Mouse (Mus musculus): ENCODE measurements around the gene Zscan10.

Gene Zscan10

DNA sequence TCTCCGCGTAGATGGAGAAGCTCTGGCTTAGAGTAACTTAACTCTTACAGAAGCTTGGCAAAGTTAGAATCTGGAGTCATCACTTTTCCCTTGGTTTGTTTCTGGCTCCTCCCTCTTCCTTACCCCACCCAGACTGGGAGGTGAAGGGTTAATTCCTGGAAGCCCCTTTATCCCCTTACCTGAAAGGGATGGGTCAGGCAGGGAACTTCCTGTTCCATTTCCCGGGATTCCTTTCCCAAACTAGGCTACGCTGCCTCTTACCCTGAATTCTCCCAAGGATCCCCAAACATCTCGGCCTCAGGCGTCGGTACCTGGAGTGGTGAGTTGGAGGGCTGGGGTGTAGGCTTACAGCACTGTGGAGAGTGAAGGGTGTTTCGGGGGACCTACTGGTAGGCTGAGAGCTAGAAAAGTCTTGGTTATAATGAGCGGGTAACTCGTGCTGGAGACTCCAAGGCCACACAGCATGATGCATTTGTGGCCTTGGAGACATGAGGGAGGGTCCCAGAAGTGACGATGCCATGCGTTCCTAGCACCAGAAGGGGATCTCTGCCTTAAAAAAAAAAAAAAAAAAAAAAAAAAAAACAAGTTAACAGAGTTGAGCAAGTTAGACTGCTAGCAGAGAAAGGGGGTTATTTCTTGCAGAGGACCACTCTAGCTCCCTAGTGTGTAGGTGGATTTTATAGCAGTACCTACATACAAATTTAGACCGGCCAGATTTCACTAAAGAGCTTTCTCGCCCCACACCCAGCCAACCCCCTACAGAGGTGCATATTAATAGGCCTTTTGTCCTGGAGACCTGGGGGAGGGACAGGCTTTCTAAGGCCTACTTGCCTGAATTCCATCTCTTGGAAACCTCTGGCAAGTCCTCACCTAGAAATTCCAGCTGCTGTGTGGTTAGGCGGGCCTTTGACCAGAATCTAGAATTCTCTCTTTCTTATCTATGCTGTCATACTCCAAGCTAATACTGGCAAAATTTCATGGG lies at the start of gene Zscan10:
Gene Zscan10 (plus strand): TSS at position 216 of the 982 bp plus-strand sequence.
- no peak for DNase-seq (ENCODE audit: low spot score)

DNA sequence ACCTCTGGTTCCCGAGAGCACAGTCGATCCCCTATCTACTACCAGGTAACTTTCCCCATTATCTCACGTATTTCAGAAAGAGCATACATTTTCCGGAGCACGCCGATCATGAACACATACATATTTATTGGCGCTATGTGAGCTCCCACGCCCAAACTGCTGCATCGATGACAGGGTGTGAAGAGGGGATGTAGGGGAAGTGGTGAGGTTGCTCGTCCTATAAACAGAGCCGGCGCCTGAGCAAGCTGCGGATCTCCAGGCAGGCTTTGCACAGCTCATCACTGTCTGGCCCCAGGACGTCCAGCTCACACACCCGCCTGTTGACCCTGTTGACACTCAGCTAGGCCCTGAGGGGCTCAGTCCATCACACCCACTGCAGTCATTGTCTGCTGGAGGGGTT lies 49.8 kb upstream of the Zscan10 start:
- no peak for DNase-seq (ENCODE audit: low spot score)

DNA sequence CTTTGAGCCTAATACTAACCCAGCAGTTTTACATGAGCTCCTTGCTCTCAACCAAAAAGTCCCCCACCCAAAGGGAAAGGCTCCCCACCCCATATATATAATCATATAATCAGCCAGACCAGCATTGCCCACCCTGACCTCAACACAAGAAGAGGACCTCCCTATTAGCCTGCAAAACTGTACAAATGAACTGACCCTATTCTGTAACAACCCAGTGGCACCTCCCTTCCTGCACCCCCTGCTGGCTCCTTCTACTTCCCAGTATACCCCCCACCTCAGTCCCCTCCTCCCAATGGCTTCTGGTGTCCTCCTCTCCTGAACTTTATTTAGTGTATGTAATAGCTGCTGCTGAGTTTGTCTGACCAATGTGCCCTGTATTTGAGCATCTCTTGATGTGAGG lies 49.2 kb upstream of the Zscan10 start:
- no peak for DNase-seq (ENCODE audit: low spot score)

DNA sequence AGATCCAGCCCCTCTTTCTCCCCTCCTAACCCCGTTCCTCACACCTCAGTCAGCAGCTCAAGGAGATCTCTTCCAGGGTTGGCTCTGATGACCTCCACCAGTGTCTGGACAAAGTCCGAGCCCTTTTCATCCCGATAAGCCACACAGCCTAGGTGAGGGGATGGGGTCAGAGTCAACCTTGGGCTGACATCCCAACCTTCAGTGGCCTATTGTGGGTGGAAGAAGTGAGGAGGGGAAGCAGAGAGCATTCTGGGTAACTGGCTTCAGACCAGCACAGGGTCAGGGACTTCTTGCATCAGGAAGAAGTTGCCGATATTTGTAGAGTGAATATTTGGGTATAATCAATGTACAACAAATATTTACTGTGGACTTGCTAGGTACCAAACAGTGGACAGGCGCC lies 48.7 kb upstream of the Zscan10 start:
- no peak for DNase-seq (ENCODE audit: low spot score)

DNA sequence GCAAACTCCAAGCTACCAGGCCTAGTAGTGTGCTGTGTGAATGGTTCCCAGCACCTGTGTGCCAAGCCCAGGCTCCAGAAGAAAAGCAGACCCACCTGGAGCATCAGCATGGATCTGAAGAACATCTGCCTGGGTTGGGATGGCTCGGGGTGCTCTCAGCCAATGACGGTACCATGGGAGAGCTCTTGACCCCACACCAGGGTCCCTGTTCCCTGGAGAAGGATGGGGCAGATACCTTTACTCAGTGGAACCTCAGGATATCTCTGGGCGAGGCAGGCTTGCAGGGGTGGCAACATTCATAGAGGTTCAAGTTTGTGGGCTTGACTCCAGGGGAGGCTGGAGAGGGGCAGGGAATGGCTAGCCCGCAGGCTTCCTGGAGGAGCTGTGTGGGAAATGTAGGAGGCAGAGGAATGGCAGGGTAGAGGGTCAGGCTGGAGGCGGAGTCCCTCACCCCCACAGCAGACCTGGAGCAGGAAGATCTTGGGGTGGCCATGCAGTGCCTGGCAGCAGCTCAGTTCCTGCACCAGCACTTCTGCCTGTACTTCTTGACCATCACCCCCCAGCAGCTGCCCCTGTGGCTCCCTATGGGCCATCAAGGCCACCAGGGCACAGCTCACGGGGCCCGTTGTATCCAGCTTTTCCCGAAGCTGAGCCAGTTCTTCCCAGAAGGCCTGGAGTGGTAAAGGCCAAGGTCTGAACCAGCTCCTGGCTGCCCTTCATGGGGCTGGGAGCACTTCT lies 47.6 kb upstream of the Zscan10 start:
- no peak for DNase-seq (ENCODE audit: low spot score)

DNA sequence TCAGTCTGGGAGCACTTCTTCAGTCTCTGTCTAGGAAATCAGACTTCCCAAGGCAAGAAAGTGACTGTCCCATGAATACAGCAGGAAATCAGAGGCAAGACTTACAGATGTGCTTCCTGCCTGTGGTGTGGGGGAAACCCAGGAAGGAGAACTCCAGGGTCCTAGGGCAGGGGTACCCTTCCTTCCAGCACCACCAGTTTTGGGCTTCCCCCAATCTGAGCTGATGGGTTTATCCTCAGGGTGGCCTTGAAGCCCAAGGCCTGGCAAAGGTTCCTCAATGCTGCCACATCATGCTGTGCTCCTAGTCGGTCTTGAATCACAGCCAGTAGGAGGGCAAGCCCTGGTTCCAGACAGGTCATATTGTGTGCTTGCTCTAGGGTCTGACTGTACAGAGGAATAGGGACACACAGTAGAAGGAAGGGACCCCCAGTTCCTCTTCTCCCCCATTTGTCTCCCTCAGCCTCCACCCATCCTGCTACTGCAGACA lies 47.0 kb upstream of the Zscan10 start:
- DNase-seq (ENCODE audit: low spot score), result no peak

DNA sequence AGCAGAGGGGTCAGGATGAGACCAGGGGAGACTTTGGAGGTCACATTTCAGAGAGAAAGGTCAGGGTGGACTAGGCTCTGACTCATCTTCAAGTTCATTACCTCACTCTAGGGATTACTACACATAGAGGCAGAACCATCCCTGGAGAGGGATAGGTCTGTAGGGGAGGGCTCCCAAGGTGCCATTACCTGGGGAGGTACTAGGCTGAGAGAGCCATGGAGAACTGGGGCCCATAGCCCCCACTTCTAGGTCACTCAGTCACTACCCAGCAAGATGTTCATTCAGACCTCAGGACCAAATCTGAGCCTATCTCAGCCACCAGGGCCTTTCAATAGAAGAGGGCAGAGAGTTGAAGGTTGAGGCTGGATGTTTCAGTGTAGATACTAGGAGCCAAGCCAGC lies 46.3 kb upstream of the Zscan10 start:
- no peak for DNase-seq (ENCODE audit: low spot score)

DNA sequence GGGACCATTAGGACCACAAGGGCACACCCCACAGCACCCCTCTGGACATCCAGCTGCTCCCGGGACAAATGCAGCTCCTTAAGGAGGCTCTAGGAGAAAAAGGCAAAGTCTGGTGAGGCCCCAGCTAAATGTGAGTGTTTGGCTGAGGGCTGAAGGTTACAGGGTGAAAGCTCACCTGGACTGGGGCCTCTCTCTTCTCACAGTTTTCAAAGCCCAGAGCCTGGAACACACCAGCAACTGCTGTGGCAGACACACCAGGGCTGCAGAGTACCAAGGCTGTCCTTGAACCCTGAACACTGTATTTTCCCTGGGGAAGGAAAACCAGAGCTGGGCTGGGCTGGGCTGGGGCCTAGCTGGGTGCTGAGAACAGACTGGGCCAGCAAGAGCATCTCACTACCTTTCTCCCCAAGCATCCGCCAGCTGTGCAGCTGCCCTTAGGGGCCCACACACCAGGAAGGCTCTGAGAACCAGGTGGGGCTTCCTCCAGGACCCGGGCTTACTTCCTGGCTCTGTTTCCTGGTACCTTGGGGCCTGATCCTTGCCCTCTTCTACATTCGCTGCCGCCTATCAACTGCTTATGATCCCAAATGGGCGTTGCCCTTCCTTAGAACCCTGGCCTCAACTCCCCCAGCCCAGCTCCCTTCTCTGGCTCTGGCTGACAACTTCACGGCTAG lies 45.3 kb upstream of the Zscan10 start:
- DNase-seq (ENCODE audit: low spot score), result no peak

DNA sequence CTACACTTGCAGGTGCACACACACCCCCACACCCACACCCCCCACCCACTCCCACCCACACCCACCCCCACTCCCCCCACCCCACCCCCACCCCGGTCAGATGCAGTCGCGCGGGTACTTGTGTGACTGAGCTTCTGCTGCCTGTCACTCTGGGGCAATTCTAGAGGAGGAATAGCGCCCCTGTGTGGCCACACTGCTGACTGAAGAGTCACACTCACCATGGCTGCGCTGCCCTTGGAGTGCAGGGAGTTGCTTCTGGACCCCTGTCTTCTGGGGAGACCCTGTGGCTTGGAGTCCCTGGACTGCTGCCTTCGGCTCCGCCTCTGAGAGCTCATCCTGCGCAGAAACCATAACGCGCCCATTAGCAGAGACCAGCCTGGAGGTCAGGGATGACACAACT lies 40.9 kb upstream of the Zscan10 start:
- DNase-seq (ENCODE audit: low spot score), result no peak

DNA sequence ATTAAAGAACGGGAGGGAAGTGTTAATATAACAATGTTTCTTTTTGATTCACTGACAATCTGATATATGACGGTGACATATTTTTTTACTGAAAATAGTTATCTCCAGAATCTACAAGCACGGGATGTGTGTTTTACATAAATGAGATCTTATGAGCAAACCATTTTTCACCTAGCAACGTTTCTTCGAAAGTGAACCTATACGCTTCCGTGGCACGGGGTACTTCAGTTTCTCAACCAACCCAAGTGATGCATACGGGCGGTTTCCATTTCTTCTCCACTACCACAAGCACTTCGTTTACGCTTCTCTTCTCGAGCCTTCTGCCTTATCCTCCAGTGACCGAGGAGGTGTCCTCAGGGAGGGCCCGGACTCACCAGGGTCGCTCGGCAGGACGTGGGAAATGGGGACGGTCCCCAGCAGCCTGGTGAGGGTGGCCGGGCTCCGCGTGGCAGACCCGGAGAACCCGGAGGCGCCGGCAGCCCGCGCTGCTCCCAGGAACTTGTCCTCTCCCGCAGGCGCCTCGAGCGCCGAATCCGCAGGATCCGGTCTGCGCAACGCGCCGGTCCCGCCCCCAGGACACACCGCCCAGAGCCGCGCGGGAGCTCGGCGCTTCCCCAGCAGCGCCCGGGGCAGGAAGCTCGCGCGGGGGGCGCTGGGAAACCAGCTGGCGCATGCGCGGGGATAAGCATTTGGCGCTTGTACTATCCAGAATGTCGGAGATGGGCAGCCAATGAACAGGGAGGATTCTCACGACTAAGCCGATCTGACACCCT lies 36.9 kb upstream of the Zscan10 start, which contains the start of gene Zfp213:
Gene Zfp213 (minus strand): TSS at position 644 of the 773 bp plus-strand sequence.
- DNase-seq (ENCODE audit: low spot score), result peak; percentile 91

DNA sequence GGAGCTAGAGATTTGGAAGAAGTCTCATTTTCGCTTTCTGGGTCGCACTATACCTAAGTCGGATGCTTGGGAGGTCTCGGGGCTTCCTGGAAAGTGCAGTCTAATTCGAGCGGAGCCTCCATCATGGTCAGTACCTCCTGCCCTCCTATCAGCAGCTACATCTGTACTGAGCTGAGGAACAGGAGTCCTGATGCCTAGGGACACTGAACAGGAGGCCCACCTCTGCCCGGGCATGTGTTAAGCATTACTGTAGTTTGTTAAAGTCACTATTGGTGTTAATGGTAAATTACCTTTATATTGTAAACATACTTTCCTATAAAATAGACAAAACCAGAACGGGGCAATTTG lies 36.3 kb upstream of the Zscan10 start:
- DNase-seq (ENCODE audit: low spot score), result no peak

DNA sequence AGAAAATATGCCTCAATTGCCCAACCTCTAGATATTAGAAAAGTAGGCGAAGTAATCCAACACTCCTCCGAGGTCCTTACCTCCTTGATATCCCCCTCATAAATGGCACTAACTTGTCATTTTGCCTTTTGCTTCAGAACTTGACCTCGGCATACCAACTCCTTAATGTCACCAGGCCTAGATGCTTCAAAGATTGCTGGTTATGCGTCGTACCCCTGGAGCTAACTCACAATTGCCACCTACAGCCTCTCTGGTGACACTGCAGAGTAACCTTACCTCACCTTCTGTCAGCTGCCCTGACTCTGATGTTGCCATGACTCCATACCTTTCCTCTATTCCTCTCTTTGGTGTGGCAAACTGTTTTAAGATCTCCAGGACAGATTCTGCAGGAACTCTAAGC lies 33.9 kb upstream of the Zscan10 start:
- DNase-seq (ENCODE audit: low spot score), result no peak

DNA sequence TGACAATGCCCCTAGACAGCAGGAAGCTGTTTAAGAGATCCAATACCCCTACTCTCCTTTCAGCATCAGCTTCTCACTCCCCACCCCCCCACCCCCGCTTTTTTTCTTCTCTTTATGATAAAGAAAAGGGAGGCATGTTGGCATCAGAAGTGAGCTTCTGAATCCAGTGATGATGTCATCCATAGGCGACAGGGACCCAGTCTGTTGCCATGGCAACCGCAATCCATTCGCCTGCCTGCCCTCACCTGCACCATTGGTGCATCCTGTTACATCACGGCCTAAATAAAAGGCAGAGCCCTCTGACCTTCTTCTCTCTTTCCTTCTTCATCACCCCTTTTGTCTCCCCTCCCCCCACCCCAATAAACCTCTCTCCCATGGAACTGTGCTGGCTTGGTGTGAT lies 32.3 kb upstream of the Zscan10 start:
- no peak for DNase-seq (ENCODE audit: low spot score)

DNA sequence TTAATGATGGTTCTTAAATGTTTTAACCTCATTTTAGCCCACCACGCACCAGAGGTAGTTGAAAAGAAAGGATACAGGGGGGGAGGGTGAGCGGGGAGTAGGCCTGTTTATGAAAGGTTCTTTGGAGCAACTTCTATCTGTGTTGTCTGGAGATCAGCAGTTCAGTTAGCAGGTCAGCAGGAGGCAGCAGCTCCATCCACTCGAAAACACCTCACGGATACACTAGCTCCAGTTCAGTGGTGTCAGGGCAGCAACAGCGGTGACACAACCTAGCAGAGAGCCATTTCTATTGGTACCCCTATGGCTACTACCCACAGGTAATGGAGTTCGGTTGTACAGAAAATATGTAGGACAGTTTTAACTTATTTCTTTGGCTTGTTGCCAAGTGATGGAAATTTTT lies 30.6 kb upstream of the Zscan10 start:
- no peak for DNase-seq (ENCODE audit: low spot score)

DNA sequence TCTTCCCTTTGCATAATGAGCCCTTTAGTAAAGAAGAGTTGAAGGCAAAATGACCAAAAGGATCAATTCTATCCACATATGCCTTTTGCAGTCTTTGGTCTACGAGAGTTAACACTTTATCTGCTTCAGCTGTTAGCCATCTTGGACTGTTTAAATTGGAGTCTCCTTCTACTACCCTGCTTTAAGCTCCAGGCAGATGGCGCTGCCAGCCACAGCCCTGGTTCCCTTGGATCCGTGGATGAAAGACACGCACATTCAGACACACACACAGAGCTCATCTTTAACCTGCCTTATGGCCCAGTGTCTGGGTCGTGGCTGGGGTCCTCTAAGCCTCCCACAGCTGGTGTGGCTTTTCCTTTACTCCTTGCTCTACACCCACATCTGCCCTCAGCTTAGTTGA lies 29.6 kb upstream of the Zscan10 start:
- DNase-seq (ENCODE audit: low spot score), result no peak

DNA sequence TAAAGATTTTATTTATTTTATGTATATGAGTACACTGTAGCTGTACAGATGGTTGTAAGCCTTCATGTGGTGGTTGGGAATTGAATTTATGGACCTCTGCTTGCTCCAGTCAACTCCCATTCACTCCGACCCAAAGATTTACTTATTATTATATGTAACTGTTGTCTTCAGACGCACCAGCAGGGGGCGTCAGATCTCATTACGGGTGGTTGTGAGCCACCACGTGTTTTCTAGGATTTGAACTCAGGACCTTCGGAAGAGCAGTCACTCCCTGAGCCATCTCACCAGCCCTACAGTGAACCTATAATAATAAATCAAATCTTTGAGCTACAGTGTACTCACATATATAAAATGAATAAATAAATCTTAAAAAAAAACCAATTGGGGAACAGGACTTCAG lies 28.6 kb upstream of the Zscan10 start:
- DNase-seq (ENCODE audit: low spot score), result no peak

DNA sequence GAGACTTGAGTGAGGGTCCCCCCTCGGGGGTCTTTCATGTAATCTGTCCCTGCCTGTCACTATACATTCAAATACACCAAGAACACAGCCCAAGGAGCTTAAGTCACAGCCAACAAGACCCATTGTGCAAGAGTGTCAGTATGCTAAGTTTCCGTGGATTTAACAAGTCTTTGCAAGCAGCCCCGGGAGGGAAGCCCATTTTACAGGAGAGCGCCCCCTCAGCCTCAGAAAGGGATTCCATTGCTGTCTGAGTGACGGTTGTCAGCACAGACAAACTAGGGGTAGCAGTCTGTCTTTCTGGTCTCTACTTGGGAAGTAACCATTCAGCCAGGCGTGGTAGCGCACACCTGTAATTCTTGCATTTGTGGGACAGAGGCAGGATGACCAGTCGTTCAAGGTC lies 26.5 kb upstream of the Zscan10 start:
- DNase-seq (ENCODE audit: low spot score), result no peak

DNA sequence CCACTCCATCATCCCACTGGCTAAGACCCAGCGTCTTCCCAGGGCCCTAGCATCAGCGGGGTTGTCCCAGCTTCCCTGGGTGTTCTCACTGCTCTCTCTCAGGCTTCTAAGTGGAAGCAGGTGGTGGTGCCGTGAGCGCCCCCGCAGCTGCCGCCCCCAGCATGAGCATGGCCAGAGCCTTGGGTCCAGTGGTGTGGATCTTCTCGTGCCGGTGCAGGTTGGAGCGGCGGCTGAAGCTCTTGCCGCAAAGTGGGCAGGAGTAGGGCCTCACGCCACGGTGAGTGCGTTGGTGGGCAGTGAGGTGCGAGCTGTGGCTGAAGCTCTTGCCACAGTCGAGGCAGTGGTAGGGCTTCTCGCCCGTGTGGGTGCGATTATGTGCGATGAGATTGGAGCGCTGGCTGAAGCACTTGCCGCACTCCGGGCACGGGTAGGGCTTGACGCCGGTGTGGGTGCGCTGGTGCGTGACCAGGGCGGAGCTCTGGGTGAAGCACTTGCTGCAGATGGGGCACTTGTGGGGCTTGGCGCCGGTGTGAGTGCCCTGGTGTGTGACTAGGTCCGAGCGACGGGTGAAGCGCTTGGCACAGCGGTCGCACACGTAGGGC lies 24.6 kb upstream of the Zscan10 start:
- DNase-seq (ENCODE audit: low spot score), result no peak

DNA sequence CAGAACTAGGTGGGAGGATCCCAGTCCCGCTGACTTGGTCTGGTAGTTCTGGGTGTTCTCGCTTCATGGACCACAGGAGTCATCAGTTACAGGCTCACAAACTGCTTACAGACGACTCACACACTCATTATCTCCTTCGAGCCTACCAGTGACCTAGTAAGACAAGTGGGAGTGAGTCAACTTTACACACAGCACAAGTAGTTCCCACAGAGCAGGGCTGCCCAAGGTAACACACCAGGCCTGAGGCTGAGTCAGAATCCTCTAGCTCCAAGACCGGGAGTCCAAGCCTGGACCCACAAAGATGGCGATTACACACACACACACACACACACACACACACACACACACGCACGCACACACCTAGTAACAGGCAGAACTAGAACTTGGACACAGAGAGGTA lies 15.9 kb upstream of the Zscan10 start:
- no peak for DNase-seq (ENCODE audit: low spot score)

DNA sequence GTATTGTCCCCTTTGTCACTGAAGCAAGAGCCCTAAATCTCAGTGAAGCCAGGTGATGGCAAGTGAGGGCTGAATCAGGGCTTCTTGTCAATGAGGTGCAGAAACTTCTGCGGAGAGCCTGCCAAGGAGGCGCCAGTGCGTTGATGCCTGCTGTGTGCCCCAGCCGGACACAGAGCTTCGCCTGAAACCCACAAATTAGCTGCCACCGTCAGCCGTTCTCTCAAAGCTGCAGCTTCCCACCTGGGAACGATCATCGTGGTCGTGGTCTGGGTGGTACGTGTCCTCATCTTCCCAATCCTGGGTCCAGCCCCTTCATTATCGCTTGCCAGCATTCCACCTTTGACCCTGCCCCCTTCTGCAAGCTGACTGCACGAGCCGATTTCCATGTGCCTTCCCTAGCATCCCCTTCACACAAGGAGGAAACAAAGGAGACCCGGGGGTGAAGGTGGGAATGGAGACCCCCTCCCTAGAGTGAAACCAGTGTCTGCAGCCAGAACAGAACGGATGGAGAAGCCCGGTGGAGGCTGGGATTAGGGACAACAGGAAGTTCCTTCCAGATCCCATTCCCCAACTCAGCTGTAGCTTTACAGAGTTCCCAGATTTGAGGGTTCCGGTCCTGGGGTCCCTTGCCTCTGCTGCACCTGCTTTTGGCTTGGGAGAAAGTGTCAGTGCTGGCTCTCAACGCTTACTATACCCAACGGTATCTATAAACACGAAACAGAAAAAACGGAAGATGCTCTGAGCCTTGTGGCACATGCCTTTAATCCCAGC lies 14.8 kb upstream of the Zscan10 start:
- peak; percentile 62 for DNase-seq (ENCODE audit: low spot score)

DNA sequence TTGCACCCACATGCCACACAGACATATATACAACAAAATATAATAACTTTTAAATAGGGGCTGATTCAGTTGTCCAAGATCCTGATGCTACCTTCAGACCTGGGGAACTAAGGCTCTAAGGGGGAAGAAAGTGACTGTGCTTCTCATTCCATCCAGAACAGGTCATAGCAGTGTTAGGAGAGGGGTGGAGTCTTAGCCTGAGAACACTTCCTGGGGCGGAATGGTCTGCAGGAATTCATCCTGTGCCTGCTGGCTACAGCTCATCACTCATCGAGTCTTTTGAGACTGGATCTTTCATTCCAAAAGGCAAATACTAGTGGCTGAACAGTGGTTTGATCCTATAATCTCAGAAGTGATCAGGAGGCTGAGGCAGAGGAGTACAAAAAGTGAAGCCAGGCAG lies 13.4 kb upstream of the Zscan10 start:
- no peak for DNase-seq (ENCODE audit: low spot score)

Data from left cerebral cortex, adult 11 months (tissue).